Mouse (Mus musculus): ENCODE results near the gene Tcf12. TPM values are rescaled to one million over a fixed set of nuclear protein-coding genes. Genes with fewer than 3 reads are reported as not detected.
A peak's percentile ranks its signal among the peaks of the same experiment; 100 is the strongest.

The Tcf12 gene
- total RNA-seq, 2 experiments from 2014 or later: 59.3 to 59.6 TPM

GRCm38 (mm10) chr9:71982826-71983225, 128.8 kb downstream of the Tcf12 start:
- no peak for DNase-seq
- intact Hi-C loops (cut with DNase I): no loop called here

- no peak for DNase-seq
- intact Hi-C loops (cut with DNase I): no loop called here
Observed at GRCm38 (mm10) chr9:71981071-71981470, 130.6 kb downstream of the Tcf12 start.

DNA sequence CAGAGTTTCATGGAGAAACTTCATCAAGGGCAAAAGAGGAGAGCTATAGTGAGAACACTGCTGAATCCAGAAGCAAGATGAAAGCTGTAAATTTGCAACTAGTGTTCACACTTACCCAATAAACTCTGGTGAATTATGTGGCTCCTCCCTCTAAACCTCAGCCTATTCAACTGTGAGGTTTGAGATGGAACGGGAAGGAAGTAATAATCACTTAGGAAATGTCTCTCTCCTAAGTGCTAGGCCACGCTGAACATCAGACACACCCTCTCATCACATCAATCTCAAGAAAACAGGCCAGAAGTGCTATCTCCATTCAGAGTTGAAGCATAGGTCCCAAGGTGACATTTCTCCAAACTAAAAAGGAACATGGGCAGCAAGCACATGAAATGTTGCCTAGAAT, 131.1 kb downstream of the Tcf12 start:
- no peak for DNase-seq
- intact Hi-C loops (cut with DNase I): no loop called here

GRCm38 (mm10) chr9:71978886-71979285, 132.8 kb downstream of the Tcf12 start:
- DNase-seq: no peak
- intact Hi-C loops (cut with DNase I): no loop called here

GRCm38 (mm10) chr9:71976034-71976433, 135.6 kb downstream of the Tcf12 start:
- DNase-seq: peak; percentile 95
- intact Hi-C loops (cut with DNase I): no loop called here

- no peak for DNase-seq
- intact Hi-C loops (cut with DNase I): no loop called here
Observed at GRCm38 (mm10) chr9:71975141-71975540, 136.5 kb downstream of the Tcf12 start.

- DNase-seq: peak; percentile 2
- intact Hi-C loops (cut with DNase I): no loop called here
Observed at GRCm38 (mm10) chr9:71974541-71974959, 137.1 kb downstream of the Tcf12 start.

DNA sequence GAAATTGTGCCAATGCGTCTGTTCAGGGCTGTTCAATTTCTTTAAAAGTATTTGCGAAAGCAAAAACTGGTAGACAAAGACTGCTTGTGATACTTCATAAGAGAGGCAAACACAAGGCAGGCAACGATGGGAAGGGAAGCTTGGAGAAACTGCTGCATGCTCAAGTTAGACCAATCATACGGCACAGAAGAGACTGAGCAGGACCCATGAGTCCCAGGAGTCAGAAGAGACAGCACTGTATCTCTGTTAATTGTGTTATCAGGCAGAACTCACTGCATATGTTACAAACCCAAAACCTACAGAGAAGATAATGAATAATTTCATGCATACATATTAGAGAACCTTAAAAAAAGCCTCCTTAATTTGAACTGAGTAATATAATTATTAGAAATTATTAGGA, 147.6 kb downstream of the Tcf12 start:
- DNase-seq: no peak
- intact Hi-C loops (cut with DNase I): no loop called here

- intact Hi-C loops (cut with DNase I): no loop called here
- no peak for DNase-seq
Observed at GRCm38 (mm10) chr9:71960026-71960396, 151.7 kb downstream of the Tcf12 start.

GRCm38 (mm10) chr9:71959259-71960025, 152.2 kb downstream of the Tcf12 start:
- intact Hi-C loops (cut with DNase I): loop anchor here (5.0 kb wide), 1 partner anchor 312 kb away; no protein-coding TSS in a partner anchor

DNA sequence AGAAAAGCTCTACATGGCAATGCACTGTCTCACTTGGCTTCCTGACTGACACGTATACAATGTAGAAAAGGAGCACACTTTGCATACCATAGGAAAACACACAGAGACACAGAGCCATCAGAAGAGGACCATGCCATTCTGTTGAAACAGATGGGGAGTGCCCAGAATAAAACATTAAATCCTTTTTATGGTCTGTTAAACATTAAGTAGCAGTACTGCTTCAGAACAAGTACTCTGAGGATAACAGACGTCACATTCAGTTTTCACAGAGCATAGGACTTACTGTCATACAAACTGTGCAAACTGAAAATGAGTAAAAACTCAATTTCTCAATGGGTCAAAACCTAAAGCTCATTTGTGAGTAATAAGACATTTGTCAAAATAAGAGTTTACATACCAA, 158.5 kb downstream of the Tcf12 start:
- DNase-seq: no peak
- intact Hi-C loops (cut with DNase I): no loop called here

More at GRCm38 (mm10) chr9:71959259-71960025, 152.2 kb downstream of the Tcf12 start:
- DNase-seq: peak; percentile 22

GRCm38 (mm10) chr9:71952621-71953076, 159.0 kb downstream of the Tcf12 start:
- DNase-seq: no peak
- intact Hi-C loops (cut with DNase I): no loop called here

GRCm38 (mm10) chr9:71951926-71952325, 159.7 kb downstream of the Tcf12 start:
- intact Hi-C loops (cut with DNase I): no loop called here
- DNase-seq: no peak

DNA sequence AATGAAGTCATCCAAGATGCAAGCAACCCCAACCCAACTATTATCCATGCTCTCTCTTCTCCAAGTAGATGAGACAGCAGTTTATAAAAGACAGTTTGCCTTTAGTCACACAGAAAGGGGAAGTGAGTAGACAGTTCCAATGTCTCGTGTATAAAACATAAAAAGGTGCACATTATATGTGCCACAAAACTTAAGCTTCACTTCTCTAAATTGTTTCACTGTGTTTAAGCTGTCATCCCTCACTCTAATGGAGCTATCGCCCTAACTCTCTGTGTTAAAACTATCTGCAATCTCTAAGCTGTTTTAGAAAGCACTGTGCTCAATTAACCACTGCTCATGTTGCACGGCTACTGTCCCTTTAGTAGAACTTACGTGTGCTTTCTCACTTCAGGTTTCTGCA, 160.3 kb downstream of the Tcf12 start:
- no peak for DNase-seq
- intact Hi-C loops (cut with DNase I): no loop called here

DNA sequence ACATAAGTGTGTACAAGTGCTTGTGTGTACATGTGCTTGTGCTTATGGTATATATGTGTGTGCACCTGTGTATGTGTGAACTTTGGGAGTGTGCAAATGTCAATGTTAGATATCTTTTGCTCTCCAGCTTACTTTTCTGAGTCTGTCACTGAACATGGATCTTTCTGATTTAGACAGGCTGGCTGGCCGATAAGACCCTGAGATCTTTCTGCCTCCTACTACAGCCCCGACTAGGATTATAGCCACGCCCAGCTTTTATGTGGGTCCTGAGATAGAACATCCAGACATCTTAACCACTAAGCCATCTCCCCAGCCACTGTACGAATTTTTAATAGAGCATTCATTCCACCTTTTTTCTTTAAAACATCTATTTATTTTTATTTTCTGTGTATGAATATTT, 166.9 kb downstream of the Tcf12 start:
- no peak for DNase-seq
- intact Hi-C loops (cut with DNase I): no loop called here

DNA sequence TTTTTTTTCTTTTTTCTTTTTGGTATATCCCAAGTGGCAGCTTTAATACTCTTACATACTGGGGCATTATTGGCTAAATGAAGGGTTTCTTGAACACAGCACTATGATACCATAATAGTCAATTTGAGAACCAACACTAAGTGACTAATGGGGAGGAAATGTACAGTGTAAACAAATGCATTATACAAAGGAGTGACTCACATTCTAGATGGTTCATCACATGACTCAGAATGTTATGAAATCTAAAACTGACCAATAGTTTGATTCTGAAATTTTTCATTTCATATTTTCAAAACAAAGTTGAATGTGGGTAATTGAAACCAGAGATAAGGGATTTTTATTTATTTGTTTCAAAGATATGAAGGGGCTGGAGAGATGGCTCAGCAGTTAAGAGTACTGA, 169.2 kb downstream of the Tcf12 start:
- intact Hi-C loops (cut with DNase I): no loop called here
- DNase-seq: no peak

DNA sequence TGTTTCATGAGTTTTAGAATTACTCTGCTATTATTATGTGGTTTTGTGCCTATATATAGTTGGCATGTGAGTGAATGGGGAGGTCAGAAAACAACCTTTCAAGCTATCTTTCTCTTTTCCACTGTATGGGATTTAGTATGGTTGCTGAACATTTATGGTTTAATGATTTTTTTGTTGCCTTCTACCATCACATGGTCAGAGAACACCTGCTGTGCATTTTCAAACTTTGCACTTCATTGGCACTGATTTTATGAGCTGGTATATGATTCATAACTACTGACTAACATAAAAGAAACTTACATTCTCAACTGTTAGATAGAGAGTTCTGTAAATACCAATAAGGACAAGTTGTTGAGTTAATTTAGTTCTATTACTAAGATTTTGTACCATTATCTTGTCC, 171.7 kb downstream of the Tcf12 start:
- intact Hi-C loops (cut with DNase I): no loop called here

GRCm38 (mm10) chr9:71936199-71936598, 175.5 kb downstream of the Tcf12 start:
- no peak for DNase-seq
- intact Hi-C loops (cut with DNase I): no loop called here

More for the DNA sequence above, 171.7 kb downstream of the Tcf12 start:
- no peak for DNase-seq

- no peak for DNase-seq
- intact Hi-C loops (cut with DNase I): no loop called here
Observed at GRCm38 (mm10) chr9:71934833-71935232, 176.8 kb downstream of the Tcf12 start.

- intact Hi-C loops (cut with DNase I): no loop called here
- DNase-seq: no peak
Observed at GRCm38 (mm10) chr9:71931965-71932364, 179.7 kb downstream of the Tcf12 start.

GRCm38 (mm10) chr9:71931358-71931715, 180.3 kb downstream of the Tcf12 start:
- intact Hi-C loops (cut with DNase I): no loop called here
- no peak for DNase-seq

DNA sequence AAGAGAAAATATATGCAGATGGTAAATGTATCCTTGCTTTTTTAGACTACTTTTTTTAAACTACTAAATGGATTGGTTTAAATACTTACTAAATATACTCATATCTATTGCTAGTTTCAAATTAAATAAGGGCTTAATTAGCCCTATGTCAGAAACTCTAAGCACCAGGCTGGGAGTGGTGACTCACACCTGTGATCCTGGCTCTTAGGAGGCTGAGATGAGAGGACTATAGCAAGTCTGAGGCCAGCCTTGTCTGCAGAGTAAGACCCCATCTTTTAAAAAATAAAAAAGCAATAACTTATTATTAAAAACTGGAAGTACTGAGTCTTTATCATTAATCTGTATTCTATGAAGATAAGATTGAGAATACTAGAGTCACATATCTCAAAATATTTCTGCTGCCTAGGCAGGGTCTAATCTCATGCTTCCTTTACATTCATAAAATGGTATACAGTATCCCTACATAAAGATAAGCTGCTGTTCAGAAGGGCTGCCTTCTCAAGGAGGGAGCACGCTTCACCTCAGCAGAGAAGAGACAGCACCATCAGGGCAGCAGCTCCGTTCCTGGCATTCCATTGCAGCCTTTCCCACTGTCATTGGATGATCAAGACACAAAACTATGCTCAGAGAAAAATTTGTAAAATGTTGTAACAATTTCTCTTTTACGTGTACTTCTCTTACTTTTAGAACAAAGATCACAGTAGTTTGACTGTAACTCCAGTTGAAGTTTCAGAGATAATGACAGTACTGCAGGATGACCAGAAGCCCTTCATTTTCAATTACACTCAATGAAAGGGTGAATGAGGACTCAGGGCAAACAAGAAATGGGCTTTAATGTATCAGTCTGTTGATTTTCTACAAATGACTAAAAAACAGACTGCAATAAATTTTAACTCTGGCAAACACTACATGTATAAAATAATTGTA, 181.0 kb downstream of the Tcf12 start:
- intact Hi-C loops (cut with DNase I): no loop called here
- no peak for DNase-seq

Measured in left cerebral cortex, postnatal 4 days (tissue).